Mouse (Mus musculus): Measurements from ENCODE around the gene Tmem164. TPM values are rescaled to one million over a fixed set of nuclear protein-coding genes. Genes with fewer than 3 reads are reported as not detected.
A peak's percentile ranks its signal among the peaks of the same experiment; 100 is the strongest.

Gene Tmem164
- polyA plus RNA-seq, 1 experiment = 14.5 TPM

DNA sequence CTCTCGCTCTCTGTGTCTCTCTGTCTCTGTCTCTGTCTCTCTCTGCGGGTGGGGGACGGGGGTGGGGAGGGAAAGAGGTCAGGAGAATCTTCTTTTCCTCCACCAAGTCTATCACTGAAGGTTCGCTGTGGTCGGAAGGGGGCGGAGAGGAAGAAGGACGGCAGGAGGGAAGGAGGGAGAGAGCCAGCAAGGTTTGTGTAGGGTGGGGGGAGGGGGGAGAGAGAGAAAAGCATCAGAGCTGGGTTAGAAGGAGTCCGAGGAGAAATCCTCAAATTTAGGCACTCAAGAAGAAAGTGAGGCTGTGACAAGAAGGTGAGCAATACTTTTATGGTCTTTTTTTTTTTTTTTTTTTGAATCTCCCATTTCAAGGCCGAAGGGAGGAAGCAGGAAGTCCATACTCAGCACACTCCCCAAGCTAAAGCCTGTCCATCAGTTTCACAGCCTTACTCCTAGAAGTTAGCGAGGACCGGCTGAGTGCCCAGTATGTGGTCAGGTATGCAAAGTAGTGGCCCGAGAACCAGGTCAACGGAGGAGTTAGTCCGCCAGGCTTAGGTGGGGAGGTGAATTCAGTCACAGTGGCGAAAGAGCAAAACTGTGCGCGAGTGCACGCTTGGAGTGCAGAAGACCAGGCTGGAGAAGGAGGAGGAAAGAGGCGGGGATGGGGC is 683 bp upstream of the Tmem164 start:
- peak overlapping the region; percentile 34 for H3K4me3 ChIP-seq
- H3K36me3 ChIP-seq (ENCODE audit: control insufficient read depth, insufficient read depth) = no peaks in the 10 kb centered on the region
- TF ChIP-seq MAX (IDR thresholded peaks at IDR 0.05; ENCODE audit: low read depth) = no peak
- TF ChIP-seq E2F4 (IDR thresholded peaks at IDR 0.05; ENCODE audit: insufficient read depth) = no peak
- TF ChIP-seq POLR2A (IDR thresholded peaks at IDR 0.05; ENCODE audit: insufficient read length, low read depth) = no peak
- no peak for TF ChIP-seq CEBPB (IDR thresholded peaks at IDR 0.05; ENCODE audit: insufficient read depth, poor library complexity, severe bottlenecking)
- no peak for TF ChIP-seq SRF (IDR thresholded peaks at IDR 0.05; ENCODE audit: control insufficient read depth, insufficient read length, low read depth)
- no peak for TF ChIP-seq MYOD1 (IDR thresholded peaks at IDR 0.05; ENCODE audit: control insufficient read depth in 1 of 3, insufficient read length in 2 of 3, low read depth in 2 of 3)
- no peak for TF ChIP-seq REST (IDR thresholded peaks at IDR 0.05; ENCODE audit: insufficient read depth, insufficient read length)
- TF ChIP-seq POLR2AphosphoS2 (IDR thresholded peaks at IDR 0.05; ENCODE audit: insufficient read length, low read depth) = no peak
- no peak for TF ChIP-seq MYOG (IDR thresholded peaks at IDR 0.05; ENCODE audit: control insufficient read depth in 1 of 3, insufficient read depth in 1 of 3, insufficient read length in 2 of 3, low read depth in 2 of 3)
- no peak for TF ChIP-seq TCF3 (IDR thresholded peaks at IDR 0.05; ENCODE audit: insufficient read length, low read depth)
- peaks cover 10% of the 10 kb centered on the region for H3K79me2 ChIP-seq (ENCODE audit: control insufficient read depth, insufficient read depth)
- no peaks in the 10 kb centered on the region for H3K27me3 ChIP-seq (ENCODE audit: control insufficient read depth, insufficient read depth, insufficient read length)
- peak overlapping the region; percentile 17 for H3ac ChIP-seq (ENCODE audit: control insufficient read depth, insufficient read length)
- peak overlapping the region; percentile 80 for H3K4me2 ChIP-seq (ENCODE audit: low read depth)

DNA sequence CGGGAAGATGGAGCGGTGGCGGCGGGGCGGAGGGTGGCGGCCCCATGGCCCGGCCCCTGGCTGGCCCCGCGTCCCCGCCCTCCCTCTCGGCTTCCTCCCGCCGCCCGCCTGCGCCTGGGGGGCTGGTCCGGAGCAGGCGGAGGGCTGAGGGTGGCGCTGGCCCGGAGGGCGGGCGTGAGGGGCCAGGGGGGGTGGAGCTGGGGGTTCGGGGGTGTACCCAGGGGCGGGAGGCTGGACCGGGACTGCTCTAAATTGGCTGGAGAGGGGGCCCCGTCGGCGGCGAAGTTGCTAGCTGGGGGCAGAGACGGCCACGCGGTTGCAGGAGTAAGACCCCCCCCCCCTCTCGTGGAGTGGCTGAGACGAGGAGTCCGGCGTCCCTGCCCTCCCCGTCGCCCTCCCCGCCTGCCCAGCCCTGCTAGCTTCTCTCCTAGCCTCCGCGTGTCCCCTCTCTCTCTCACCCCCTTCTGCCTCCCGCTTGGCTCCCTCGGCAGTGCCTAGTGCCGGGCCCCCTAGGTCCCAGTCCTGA is 473 bp downstream of the Tmem164 start:
- peaks cover 10% of the 10 kb centered on the region for H3K79me2 ChIP-seq (ENCODE audit: control insufficient read depth, insufficient read depth)
- no peaks in the 10 kb centered on the region for H3K36me3 ChIP-seq (ENCODE audit: control insufficient read depth, insufficient read depth)
- no peak for TF ChIP-seq REST (IDR thresholded peaks at IDR 0.05; ENCODE audit: insufficient read depth, insufficient read length)
- TF ChIP-seq MYOG (IDR thresholded peaks at IDR 0.05; ENCODE audit: control insufficient read depth in 1 of 3, insufficient read depth in 1 of 3, insufficient read length in 2 of 3, low read depth in 2 of 3) = no peak
- no peak for TF ChIP-seq TCF12 (IDR thresholded peaks at IDR 0.05; ENCODE audit: insufficient read depth, poor library complexity, severe bottlenecking)
- TF ChIP-seq POLR2A (IDR thresholded peaks at IDR 0.05; ENCODE audit: insufficient read length, low read depth) = no peak
- TF ChIP-seq MYOD1 (IDR thresholded peaks at IDR 0.05; ENCODE audit: control insufficient read depth in 1 of 3, insufficient read length in 2 of 3, low read depth in 2 of 3) = no peak
- TF ChIP-seq MAX (IDR thresholded peaks at IDR 0.05; ENCODE audit: low read depth) = no peak
- TF ChIP-seq TCF3 (IDR thresholded peaks at IDR 0.05; ENCODE audit: insufficient read length, low read depth) = no peak
- TF ChIP-seq USF1 (IDR thresholded peaks at IDR 0.05; ENCODE audit: low read depth) = no peak
- TF ChIP-seq SRF (IDR thresholded peaks at IDR 0.05; ENCODE audit: control insufficient read depth, insufficient read length, low read depth) = no peak
- peak overlapping the region; percentile 58 for H3K4me2 ChIP-seq (ENCODE audit: low read depth)
- peak overlapping the region; percentile 34 for H3K4me3 ChIP-seq
- peak overlapping the region; percentile 17 for H3ac ChIP-seq (ENCODE audit: control insufficient read depth, insufficient read length)
- no peaks in the 10 kb centered on the region for H3K27me3 ChIP-seq (ENCODE audit: control insufficient read depth, insufficient read depth, insufficient read length)

DNA sequence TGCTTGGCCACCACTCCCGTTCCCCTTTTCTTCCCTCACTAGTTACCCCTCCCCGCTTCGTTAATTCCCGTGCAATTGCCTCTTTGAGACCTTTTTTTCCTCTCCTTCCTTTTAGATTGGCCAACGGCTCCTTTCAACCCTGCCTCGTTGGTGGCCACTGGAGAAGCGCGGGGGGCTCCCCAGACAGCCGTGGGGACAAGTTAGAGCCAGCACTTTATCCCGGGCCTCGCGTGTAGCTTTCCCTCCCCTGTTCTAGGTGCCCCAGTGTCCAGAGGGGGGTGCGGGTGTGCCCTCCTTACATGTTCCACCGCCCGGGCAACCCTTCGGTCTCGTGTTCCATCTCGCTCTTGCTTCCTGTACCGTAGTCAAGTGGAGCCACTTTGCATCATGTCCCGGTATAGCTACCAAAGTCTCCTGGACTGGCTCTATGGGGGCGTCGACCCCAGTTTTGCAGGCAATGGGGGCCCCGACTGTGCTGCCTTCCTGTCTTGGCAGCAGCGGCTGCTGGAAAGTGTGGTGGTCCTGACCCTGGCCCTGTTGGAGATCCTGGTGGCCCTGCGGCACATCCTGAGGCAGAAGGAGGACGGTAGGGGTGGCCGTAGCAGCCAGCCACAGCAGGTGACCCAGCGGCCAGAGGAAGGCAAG is 1.1 kb downstream of the Tmem164 start:
- Histone ChIP-seq H3K79me2 (ENCODE audit: control insufficient read depth, insufficient read depth) (peaks cover 10% of the 10 kb centered on the region), H3K36me3 (ENCODE audit: control insufficient read depth, insufficient read depth) (no peaks in the 10 kb centered on the region), H3K4me2 (ENCODE audit: low read depth) (peak overlapping the region; percentile 58), H3K27me3 (ENCODE audit: control insufficient read depth, insufficient read depth, insufficient read length) (no peaks in the 10 kb centered on the region), H3K4me3 (peak overlapping the region; percentile 34), H3ac (ENCODE audit: control insufficient read depth, insufficient read length) (peak overlapping the region; percentile 17)
- TF ChIP-seq TCF12 (IDR thresholded peaks at IDR 0.05; ENCODE audit: insufficient read depth, poor library complexity, severe bottlenecking) (no peak), SRF (IDR thresholded peaks at IDR 0.05; ENCODE audit: control insufficient read depth, insufficient read length, low read depth) (no peak), MAX (IDR thresholded peaks at IDR 0.05; ENCODE audit: low read depth) (no peak)

DNA sequence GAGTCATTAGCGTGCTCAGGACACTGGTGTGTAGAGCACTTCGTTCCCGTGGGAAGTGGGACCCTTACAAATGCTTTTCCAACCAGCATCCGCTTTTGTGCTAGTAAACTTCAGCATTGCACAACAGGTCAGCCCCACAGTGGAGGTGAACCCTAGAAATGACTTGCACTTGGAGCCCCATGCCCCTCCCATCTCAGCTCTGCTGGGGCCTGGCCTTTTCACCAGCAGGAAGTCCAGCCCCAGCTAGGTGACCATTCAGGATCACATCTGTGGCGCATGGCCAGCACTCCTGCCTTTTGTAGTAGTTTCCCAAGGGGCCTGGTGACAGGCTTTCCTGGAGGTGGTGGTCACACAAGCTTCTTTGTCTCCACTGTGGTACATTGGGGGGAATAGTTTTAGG is 1.8 kb downstream of the Tmem164 start:
- H3K4me2 ChIP-seq (ENCODE audit: low read depth) = peak overlapping the region; percentile 58
- no peaks in the 10 kb centered on the region for H3K27me3 ChIP-seq (ENCODE audit: control insufficient read depth, insufficient read depth, insufficient read length)
- TF ChIP-seq POLR2A (IDR thresholded peaks at IDR 0.05; ENCODE audit: insufficient read length, low read depth) (no peak), E2F4 (IDR thresholded peaks at IDR 0.05; ENCODE audit: insufficient read depth) (no peak), CEBPB (IDR thresholded peaks at IDR 0.05; ENCODE audit: insufficient read depth, poor library complexity, severe bottlenecking) (no peak)
- no peak overlapping the region for H3ac ChIP-seq (ENCODE audit: control insufficient read depth, insufficient read length)
- no peaks in the 10 kb centered on the region for H3K36me3 ChIP-seq (ENCODE audit: control insufficient read depth, insufficient read depth)
- H3K79me2 ChIP-seq (ENCODE audit: control insufficient read depth, insufficient read depth) = peaks cover 10% of the 10 kb centered on the region
- peak overlapping the region; percentile 34 for H3K4me3 ChIP-seq

DNA sequence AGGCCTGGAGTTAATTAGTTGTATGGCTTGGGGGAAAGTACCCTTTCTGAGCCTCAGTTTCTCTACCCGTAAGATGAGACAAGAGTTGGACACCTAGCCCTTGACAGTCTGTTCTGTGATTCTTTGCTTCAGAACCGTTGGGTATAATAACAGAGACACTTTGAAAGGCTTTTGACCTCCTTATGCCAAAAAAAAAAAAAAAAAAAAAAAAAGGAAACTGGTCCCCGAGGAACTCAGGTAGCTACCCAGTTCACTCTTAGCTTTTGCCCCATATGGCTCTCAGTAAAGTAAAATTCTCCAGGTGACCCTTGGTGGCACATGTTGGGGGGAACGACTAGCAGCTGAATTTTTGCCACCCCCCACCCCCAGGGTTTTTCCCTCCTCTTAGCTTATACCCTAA is 3.5 kb downstream of the Tmem164 start:
- no peak for TF ChIP-seq POLR2A (IDR thresholded peaks at IDR 0.05; ENCODE audit: insufficient read length, low read depth)
- no peaks in the 10 kb centered on the region for H3K27me3 ChIP-seq (ENCODE audit: control insufficient read depth, insufficient read depth, insufficient read length)
- no peak overlapping the region for H3K4me2 ChIP-seq (ENCODE audit: low read depth)
- peaks cover 10% of the 10 kb centered on the region for H3K79me2 ChIP-seq (ENCODE audit: control insufficient read depth, insufficient read depth)
- H3K4me3 ChIP-seq = no peak overlapping the region
- H3ac ChIP-seq (ENCODE audit: control insufficient read depth, insufficient read length) = no peak overlapping the region
- no peaks in the 10 kb centered on the region for H3K36me3 ChIP-seq (ENCODE audit: control insufficient read depth, insufficient read depth)

Data from myocyte (in vitro differentiated cells).